Mouse (Mus musculus) thymus, adult 2 months (tissue): Measurements from ENCODE around the gene Psap.

Experiments used
- CTCF ChIP-seq: fragments of 200-500 bp; IDR thresholded peaks from 2 replicates; pipeline ENCODE4 v1.5.1; 2012; ENCODE audit warnings: mild to moderate bottlenecking, control low read depth, low read length, moderate library complexity, borderline replicate concordance; ENCODE audit not compliant: control insufficient read depth, poor library complexity, insufficient read depth; ENCODE audit errors: extremely low read depth
- POLR2A ChIP-seq: fragments of 200-500 bp; IDR thresholded peaks from 2 replicates; pipeline ENCODE4 v1.6.1; 2012; ENCODE audit warnings: mild to moderate bottlenecking, low read length, control low read depth, moderate library complexity; ENCODE audit not compliant: control insufficient read depth, poor library complexity, insufficient read depth; ENCODE audit errors: extremely low read depth

- no peak for TF ChIP-seq POLR2A
- TF ChIP-seq CTCF = no peak
Observed at GRCm38 (mm10) chr10:60285676-60286372, 8.4 kb downstream of the Psap start.
